Mouse (Mus musculus) kidney, postnatal 14 days (tissue): Measurements from ENCODE around the gene Hunk.

Experiments used
- DNase-seq: peaks from one replicate; pipeline ENCODE4 v3.0.0; 2022; ENCODE audit warnings: mixed read lengths

Gene Hunk

DNA sequence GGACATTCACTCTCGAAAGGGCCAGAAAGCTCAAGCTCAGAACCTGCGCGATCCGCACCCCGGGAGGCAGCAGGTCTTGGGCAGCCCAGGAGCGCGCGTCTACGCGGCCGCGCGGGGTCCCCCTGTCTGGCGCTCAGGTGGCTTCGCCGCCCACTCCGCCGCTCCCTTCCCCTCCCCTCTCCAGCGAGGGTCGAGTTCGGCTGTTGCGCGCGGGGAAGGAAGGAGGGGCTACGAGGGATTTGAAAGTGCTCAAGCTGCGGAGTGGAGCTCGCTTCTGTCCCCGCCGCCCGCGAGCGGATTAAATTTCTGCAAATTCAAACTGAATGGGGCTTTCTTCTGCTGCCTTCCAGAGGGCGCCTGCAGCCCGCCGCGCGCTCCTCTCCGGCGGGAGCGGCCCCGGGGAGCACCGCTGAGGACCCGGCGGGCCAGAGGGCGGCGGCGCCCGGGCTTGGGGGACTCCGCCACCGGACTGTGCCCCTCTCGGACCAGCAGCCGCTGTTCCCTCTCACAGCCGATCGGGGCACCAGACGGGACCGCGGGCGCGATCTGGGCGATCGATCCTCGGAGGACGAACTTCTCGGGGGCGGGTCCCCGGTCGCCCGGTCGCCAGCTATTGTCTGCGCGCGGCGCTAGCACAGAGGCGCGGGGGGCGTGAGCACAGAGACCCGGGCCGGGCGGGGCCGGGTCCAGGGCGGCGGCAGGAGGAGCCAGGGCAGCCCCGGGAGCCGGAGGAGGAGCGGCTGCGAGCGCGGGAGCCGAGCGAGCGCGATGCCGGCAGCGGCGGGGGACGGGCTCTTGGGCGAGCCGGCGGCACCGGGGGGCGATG lies at the start of gene Hunk:
Gene Hunk, plus strand, starts transcription at position 326 of the 826 bp plus-strand sequence.
- DNase-seq: peak; percentile 80

DNA sequence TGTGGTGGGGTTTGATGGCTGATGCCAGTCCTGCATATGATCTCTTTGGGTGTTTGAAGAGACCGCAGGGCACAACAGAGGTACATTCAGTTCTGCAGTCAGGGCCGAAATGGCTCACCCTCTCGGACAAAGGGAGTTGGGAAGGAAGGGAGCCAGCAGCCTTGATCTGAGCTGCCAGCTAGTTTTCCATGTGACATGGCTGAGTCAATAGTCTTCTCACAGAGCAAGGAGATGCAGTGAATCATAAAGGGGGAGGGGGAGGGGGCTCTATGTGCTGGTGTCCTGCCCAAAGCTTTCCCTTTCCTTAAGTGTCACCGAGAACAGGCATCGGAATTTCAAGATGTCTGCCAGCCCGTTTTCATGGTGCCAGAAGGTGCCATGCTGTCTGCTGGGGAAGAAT lies 46.8 kb upstream of the Hunk start:
- no peak for DNase-seq

DNA sequence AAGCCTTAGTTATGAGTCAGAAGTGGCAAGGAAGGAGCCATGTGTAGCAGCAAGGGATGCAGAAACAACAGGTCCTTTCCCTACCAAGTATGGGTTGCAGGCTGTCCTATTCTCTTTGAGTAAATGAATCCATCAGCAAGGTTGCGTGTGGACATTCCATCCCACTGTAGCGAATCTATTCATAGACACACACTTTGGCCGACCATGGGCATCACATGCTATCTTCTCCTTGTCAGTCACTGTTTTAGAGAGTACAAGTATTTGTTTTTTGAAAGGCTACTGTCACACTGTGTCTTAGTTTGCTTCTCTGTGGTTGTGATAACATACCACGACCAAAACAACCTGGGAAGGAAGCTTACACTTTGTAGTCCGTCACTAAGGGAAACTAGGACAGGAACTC lies 44.7 kb upstream of the Hunk start:
- no peak for DNase-seq

DNA sequence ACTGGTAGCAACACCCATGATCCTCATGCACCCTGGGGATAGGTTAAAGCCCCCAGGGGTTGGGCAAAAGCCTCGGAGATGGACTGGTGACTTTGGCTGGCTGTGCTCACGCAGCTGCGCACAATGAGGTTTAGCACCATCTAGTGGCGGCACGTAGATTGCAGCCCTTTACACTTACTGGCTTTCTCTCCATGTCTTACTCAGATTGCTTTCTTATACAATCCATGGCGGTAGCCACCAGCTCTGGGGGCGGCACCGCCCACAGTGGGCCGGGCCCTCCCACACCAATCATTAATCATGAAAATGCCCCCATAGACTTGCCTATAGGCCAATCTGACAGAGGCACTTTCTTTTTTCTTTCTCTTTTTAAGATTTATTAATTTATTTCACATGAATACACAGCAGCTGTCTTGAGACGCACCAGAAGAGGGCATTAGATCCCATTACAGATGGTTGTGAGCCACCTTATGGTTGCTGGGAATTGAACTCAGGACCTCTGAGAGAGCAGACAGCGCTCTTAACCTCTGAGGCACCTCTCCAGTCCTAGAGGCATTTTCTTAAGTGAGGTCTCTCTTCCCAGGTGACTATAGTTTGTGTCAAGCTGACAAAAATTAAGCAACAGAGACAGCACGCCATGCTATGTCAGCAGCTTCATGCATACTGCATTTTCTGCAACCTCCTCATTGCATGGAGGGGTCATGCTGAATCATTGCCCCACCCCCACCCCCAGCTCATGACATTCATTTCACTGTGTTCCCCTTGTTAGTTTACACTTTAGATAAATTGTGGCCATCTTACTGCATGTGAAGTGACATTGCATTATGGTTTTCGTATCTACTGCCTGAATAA lies 35.9 kb upstream of the Hunk start:
- DNase-seq: peak; percentile 82

DNA sequence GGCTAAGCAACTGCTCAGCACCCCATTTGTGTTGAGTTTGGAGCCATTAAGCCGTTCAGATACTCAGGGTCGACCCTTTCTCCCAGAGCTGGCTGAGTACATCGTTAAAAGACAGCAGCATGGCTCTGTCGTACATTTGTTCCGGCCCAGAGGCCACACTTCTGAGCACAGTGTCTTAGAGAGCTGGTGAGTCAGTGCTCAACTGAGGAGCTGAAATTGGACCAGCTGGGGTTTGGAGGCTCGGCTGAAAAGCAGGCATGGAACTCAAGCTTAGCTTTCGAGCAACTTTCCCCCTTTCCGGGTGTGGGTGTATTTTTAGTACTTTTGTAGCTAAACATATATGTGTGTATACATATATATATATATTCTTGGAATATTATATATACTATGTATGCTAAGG lies 34.1 kb upstream of the Hunk start:
- DNase-seq: no peak

DNA sequence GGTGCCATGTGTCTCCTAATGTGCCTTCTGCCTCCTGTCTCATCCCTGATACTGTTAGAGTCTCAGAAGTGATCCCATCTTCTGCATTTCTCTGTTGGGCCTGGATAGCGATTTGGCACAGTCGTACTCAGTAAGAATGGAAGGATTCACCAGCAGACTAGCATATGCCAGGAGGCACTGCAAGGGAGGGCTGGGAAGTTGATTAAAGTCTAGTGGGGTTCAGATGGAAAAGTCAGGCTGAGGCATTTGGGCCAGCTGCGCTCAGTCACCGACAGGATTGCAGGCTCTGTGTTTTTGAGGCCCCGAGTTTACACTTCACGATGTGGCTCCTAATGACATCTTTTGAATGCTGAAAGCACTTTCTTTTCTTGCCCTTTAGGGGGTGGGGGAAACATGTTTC lies 33.1 kb upstream of the Hunk start:
- DNase-seq: no peak

DNA sequence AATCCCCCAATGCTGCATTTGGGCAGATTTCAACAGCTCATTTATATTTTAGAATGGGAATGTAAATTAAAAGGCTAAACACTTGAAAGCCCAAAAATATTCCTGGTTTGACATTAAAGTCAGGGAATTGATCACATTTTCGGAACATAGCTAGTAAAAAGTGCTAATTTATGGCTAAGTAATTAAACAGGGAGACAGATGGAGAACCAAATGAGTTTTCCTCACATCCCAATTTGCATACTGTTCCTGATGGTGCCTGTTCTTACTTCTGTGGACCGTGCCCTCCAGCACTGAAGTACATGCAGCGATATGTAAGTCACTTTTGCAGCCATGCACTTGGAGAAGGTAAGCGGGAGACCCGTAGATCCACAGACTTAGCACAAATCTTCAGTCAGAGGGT lies 32.7 kb upstream of the Hunk start:
- no peak for DNase-seq

DNA sequence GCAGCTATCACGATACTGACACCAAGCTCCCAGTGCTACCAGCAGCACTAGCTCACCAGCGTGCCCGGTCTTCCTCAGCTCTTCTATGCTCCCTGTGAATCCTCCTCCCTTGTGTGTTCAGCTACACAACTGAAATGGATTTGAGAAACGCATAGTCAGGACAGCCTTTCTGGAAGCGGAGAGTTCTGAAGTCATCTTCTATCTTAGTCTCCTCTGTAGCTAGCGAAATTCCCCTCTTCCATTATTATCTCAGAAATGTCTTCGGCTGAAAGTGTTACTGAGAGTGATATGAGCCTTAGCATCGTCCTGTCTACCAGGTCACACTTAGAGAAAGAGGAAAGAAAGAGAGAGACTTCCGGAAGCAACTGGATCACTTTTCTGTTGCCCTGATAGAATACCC lies 26.5 kb upstream of the Hunk start:
- DNase-seq: no peak

DNA sequence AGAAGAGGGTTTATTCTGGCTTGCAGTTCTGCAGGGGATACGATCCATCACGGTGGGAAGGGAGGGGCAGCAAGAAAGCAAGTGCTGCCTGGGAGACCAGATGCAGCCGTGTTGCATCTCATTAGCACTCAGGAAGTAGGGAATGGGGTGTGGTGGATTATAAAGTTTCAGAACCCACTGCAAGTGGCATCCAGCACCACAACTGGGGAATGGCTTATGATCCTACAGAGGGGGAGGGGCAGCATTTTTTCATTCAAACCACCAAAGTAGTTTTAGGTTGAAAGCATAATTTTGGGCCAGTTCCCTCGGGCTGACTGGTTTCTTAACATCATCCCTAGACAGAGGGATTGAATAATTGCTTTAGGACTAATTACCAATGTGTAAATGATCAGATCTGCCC lies 26.1 kb upstream of the Hunk start:
- DNase-seq: no peak

DNA sequence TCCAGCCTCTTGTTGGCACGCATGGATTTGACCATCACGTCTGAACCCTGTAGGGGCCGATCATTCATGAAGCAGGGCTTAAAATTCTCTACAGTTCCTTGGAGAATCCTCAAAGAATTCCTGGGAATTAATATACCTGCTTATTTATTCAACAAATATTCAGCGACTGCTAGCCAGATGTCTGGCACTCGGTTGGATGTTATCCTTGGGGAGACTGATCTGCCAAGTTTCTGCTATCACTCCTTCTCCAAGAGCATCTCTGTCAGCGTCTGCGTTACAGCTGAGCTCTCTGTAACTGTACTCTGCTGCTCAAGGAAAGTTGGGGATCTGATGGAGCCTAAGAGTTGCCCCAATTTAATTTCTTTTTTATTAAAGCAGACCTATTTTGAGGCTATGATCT lies 25.5 kb upstream of the Hunk start:
- no peak for DNase-seq

DNA sequence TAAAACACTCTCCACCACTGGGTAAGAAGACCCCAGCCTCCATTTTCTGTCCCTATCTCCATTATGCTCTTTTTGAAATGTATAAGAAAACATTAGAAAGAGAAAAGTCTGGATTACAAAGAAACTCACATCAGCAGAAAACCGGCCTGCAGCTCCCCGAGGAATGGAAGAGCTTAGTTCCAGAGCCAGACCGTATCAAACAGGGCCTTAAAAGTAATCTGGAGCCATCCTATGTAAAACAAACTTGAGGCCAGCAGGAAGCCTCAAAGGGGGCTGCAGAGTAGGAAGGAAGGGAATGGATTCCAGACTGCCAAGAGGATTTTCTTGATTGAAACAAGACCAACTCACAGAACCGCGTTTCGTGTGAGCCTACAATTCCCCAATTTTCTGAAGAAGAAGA lies 22.9 kb upstream of the Hunk start:
- no peak for DNase-seq

DNA sequence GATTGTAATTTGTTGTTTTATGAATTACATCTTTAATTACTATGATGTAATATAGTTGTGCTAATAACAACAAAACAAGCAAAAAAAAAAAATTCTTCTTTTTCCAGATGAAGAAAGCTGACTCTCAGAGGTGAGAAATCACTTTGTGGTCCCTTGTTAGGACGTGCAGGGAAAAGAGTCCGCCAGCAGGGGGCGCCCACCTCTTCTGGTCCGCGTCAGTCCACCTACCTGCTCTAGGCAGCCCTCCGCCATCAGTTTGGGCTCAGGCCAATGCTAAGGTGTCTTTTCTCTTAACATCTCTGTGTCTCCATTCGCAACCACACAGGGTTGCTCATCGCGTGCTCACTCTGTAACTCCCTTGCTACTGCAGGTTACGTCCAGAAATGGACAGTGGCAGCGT lies 5.9 kb upstream of the Hunk start:
- DNase-seq: peak; percentile 84

DNA sequence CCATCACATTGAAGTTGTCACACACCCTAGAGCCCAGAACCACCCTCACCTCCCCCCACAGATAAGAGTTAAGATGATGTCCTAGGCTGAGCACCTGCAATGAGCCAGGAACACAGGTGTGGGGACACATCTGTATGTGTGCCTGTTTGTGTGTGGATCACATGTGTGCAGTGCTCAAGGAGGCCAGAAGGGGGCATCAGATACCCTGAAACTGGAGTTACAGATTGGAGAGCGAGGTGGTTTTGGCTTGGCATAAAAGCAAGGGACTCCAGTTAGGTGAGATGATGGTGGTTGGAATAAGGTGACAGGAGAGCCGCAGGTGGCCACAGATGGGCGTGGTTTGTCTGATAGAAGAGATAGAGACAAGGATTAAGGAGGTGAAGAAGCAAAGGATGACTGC lies 4.2 kb upstream of the Hunk start:
- no peak for DNase-seq

DNA sequence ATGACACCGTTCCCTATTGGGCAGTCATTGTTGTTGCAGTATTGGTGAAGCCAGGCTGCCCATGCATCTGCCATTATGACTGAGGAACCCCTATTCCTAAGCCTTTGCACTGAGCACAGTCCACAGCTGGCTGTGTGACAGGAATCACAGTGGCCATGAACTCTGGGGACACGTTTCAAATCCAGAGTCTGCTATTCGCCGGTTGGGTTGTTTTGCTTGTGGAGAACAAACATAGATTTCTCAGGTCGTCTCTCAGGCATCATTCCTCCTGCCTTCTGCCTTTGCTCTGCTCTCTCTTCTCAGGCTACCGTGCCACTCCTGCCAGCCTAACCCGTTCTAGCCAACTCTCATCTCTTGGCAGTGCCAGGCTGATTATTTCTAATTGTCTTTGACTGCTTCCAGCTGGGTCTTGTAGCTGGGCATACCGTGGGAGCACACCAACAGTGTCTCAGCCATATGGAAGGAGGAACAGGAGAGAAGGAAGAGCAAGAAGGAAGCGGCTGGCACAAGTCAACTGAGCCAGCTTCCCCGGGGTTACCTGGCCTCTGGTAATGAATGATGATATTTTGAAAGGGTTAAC lies 3.0 kb upstream of the Hunk start:
- no peak for DNase-seq

DNA sequence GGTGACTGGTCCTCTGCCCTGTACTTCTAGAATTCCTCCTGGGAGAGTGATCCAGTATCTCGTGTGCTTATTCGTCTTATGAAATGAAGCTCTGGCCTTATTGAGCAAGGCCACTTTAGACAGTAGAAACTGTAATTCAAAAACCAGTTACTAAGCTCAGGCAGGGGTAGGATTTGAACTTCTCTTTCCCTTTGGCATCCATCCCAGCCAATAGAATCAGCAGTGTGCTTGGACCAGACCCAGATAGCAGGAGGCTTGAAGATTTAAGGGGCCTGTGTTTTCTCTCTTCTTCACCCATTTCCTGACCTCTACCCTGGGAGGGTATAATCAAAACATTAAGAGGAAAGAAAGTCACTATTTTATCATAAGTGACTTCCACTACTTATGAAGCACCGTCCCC lies 1.8 kb upstream of the Hunk start:
- DNase-seq: peak; percentile 62

DNA sequence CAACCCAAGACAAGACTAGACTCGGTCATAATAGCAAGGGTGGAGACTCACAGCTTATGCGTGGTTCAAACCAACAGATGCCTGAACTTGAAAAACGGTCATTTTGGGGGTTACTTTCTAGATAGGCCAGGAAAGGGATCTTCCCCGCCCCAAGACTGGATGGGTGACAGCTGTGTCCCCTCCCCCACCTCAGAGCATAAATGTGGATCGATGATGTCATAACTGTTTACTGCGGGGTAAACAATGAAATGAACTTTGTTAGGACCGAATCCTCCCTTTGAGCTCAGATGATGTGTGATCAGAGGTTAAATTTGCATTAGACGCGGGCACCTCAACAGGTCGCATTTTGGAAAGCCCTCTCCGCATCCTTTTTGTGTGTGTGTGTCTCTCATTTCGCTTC lies 967 bp upstream of the Hunk start:
- DNase-seq: no peak

DNA sequence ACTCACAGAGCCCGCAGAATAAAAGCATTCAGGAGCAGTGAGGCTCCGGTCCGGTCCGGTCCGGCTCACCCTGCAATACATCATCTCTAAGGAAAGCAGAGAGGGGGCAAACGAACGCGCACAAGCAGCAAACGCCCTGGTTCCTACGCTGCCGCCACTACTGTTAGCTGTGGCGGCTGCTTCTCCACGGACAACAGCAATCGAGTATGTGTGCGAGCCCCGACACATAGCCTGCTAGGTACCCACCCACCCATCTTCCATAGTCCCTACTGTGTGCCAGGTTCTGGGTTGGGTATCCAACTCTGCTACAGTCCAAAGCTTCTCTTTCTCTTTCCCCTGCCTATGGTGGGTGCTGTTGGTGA lies 506 bp upstream of the Hunk start:
- DNase-seq: no peak

DNA sequence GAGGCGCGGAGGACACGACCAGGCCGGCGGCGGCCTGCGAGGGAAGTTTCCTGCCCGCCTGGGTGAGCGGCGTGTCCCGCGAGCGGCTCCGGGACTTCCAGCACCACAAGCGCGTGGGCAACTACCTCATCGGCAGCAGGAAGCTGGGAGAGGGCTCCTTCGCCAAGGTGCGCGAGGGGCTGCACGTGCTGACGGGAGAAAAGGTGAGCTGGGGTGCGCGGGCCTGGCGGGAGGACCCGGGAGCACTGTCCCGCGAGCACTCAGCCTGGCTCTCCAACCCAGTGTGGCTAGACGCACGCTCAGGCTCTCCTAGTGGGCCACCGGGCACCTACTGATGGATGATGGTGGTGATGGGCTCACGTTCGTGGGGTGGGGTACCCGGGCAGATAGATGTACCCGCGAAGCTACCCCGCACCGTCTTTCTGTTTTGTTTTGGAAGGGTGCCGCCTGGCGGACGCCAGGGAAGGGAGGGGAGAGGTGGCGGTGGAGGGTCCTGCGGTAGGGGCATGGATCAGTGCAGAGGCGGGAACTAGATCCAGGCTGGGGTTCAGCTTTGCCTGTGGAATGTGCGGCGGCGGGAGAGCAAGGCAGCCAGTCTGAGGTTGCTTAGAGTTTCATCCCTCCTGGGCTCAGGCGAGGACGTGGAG lies 824 bp downstream of the Hunk start:
- peak; percentile 58 for DNase-seq

DNA sequence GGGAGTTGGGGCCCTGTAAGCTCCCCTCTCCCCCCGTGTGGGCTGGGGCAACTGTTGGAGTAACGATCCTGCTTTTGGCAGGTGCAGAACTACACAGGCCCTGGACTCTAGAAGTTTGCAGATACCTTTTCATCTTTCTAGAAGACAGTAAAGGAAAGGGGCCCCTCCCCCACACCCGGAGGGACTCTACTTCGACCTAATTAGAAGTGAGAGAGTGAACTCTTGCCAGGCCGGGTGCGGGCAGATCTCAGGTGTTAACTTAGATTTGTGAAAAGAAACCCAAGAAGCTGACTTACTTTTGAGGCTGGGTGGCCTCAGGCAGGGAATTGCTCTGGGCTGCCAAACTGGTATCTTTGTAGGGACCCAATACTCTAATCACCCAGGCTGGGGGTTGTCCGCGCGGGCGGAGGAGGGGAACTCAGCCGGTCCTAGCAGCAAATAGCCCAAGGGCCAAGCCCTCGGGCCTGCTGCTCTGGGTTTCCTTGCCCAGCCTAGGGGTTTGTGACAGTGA lies 1.4 kb downstream of the Hunk start:
- peak; percentile 69 for DNase-seq

DNA sequence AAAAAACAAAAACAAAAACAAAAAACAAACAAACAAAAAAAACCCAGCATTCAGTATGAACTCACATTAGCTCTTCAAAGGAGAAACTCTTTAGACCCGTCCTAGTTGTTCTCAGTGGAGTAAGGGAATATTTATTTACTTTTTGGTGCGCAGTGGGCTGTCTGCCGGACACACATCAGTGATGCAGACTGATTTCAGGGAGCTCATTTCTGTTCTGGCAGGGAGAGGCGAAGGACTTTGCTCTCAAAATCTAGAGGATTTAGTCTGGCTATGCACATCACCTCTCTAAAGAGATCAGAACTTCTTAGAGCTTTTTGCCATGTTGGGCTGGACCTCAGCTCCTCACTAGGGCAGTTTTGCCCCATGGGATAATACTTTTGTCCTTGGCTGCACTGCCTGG lies 2.1 kb downstream of the Hunk start:
- DNase-seq: peak; percentile 36

DNA sequence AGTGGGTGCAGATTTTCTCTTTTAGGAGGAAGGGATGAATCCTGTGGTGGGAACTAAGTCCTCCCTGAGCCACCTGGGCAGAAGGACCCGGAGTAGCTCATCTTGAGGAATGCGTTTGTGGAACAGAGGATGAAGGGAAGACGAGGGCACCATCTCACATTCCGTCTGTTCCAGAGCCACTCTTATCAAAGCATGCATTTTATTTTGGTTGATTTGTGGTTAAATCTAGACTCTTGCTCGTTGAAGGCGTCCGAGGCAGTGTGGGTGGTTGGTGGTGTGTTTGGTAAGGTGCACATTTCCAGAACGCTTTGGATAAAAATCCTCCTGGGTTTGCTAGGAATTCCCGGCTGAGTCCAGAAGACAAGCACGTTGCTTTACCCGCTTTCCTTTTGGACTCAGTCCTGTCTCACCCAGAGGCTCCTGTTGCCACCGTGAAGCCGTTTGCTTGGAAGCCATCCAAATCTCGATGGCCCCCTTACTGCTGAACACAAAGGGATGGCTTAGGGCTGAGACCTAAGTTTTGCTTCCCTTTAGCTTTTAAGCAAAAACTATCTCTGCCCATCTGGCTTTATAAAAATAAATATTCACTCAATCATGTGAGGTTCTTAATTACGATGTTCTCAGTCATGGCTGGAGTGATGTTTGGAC lies 3.4 kb downstream of the Hunk start:
- DNase-seq: no peak

DNA sequence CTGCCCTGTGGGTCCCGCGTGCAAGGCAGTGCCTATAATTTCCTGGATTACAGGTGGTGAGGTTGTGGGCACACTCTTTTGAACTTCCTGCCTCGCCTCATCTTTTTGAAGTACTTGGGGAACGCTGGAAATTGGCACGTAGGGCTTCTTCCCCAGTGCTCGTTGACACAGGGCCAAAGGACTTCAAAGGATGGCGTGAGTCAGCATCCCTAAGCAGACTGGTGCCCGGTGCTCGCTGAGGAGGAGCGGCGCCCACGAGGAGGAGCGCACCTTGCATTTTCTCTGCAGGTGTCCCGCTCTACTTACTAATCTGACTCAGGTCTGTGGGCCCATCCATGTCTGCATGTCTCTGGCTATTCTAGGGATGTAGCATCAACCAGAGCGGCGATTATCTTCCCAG lies 4.9 kb downstream of the Hunk start:
- DNase-seq: no peak

DNA sequence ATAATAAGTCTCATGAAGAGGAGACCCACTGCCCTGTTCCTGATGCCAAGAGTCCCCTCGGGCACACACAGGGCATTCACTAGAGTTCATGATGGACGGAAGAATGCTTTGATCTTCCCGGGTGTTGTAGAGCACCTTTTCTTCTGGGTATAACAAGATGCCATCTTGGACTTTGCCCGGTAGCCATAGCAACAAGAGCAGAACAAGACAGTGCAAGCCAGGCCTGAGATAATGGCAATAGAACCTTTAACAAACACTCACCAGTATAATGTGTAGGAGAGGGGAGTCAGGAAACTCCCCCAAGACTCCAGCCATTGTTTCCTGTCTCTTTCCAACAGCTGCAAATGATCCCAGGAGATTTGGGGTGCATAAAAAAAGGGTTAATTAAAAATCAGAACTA lies 8.9 kb downstream of the Hunk start:
- peak; percentile 56 for DNase-seq
